In the genomic region with DNA sequence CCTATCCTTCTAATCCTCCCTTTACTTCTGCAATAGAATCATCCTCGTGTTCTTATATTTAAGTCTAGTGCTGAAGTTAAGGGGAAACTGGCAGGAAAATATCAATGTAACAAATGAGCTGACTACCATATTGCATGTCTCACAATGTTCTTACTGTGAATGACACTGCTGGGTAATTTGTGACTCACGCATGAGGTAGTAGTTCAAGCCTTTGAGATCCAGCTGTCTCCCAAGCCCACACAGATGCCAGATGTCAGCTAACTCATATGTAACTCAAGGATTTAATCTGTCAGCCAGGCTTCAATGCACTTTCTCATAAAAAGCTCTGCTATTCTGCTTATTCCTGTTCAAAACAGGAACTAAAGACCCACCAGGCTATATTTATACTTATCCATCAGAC, we compare ENCODE assay signal across 19 mouse cellular contexts.
DNase-seq lines count a peak whose midpoint lies in the region; ATAC-seq and TF ChIP-seq lines count a peak whose summit lies in the region.
"Had no signal": no experiment of that assay in that cellular context is flagged by ENCODE, and none has a peak within 500 bp of the region (broad histone marks: within the 10 kb centered on the region; RNA-seq: fewer than 3 reads in every experiment).

No protein-coding gene starts in this region.

- no peak for TF ChIP-seq CTCF in forebrain, postnatal 0 days (IDR thresholded peaks at IDR 0.05; ENCODE audit: low read depth)
- no peak for TF ChIP-seq CTCF in midbrain, postnatal 0 days (IDR thresholded peaks at IDR 0.05)
- TF ChIP-seq CTCF in C2C12 (IDR thresholded peaks at IDR 0.05; ENCODE audit: control insufficient read depth, insufficient read depth, insufficient read length), result no peak

- no peak overlapping the region for H3K4me3 ChIP-seq in forebrain, postnatal 0 days (ENCODE audit: low read depth, low read length)
- no peak overlapping the region for H3K4me3 ChIP-seq in forebrain, embryonic 12.5 days (replicated peaks)
- no peak overlapping the region for H3K4me3 ChIP-seq in midbrain, postnatal 0 days (ENCODE audit: low read depth, low read length)
- no peak overlapping the region for H3K4me3 ChIP-seq in midbrain, embryonic 11.5 days (ENCODE audit: low read depth, low read length)
- H3K4me3 ChIP-seq in C2C12 (ENCODE audit: insufficient read depth, poor library complexity, severe bottlenecking), result no peak overlapping the region
- H3K4me3 ChIP-seq: embryonic facial prominence, embryonic 13.5 days; heart, embryonic 13.5 days; hindbrain, embryonic 15.5 days had no signal

- no peaks in the 10 kb centered on the region for H3K9me3 ChIP-seq in forebrain, postnatal 0 days (ENCODE audit: low read length)
- no peaks in the 10 kb centered on the region for H3K9me3 ChIP-seq in forebrain, embryonic 12.5 days
- H3K9me3 ChIP-seq in midbrain, postnatal 0 days (ENCODE audit: low read length), result no peaks in the 10 kb centered on the region
- H3K9me3 ChIP-seq in midbrain, embryonic 11.5 days (ENCODE audit: control insufficient read depth, low read length), result no peaks in the 10 kb centered on the region
- H3K9me3 ChIP-seq: embryonic facial prominence, embryonic 13.5 days; heart, embryonic 13.5 days; hindbrain, embryonic 15.5 days had no signal

- DNase-seq in forebrain, postnatal 0 days, result peak; percentile 8
- DNase-seq in midbrain, postnatal 0 days (ENCODE audit: low spot score), result peak; percentile 3
- DNase-seq in midbrain, embryonic 11.5 days (ENCODE audit: low spot score, missing footprints), result no peak
- no peak for DNase-seq in thymus, postnatal 14 days
- DNase-seq in kidney, adult 18-20 months, result no peak
- DNase-seq: adrenal gland, adult 8-10 months; adrenal gland, postnatal 36 days; cerebellum, adult 11-12 months; cerebellum, adult 9-10 months; cerebellum, postnatal 25 days; gastrocnemius, postnatal 36 days; heart, adult 11 months; heart, postnatal 36 days had no signal

- no peaks in the 10 kb centered on the region for H3K4me1 ChIP-seq in forebrain, postnatal 0 days (ENCODE audit: insufficient read depth)
- H3K4me1 ChIP-seq in forebrain, embryonic 12.5 days, result no peaks in the 10 kb centered on the region
- H3K4me1 ChIP-seq in midbrain, postnatal 0 days (ENCODE audit: insufficient read depth, low read length), result no peaks in the 10 kb centered on the region
- no peaks in the 10 kb centered on the region for H3K4me1 ChIP-seq in midbrain, embryonic 11.5 days (ENCODE audit: control insufficient read depth, insufficient read depth, low read length)
- H3K4me1 ChIP-seq: embryonic facial prominence, embryonic 13.5 days; heart, embryonic 13.5 days; hindbrain, embryonic 15.5 days had no signal

- H3K4me2 ChIP-seq in forebrain, postnatal 0 days (ENCODE audit: low read depth), result no peak overlapping the region
- no peak overlapping the region for H3K4me2 ChIP-seq in forebrain, embryonic 12.5 days
- H3K4me2 ChIP-seq in midbrain, postnatal 0 days (ENCODE audit: low read depth, low read length, poor library complexity, severe bottlenecking), result no peak overlapping the region
- H3K4me2 ChIP-seq in midbrain, embryonic 11.5 days, result no peak overlapping the region
- H3K4me2 ChIP-seq: embryonic facial prominence, embryonic 13.5 days; heart, embryonic 13.5 days; hindbrain, embryonic 15.5 days had no signal

- no peaks in the 10 kb centered on the region for H3K79me2 ChIP-seq in C2C12 (ENCODE audit: control insufficient read depth, insufficient read depth)

- no peak overlapping the region for H3ac ChIP-seq in C2C12 (ENCODE audit: control insufficient read depth, insufficient read length, low read depth)

- H3K36me3 ChIP-seq in forebrain, postnatal 0 days (ENCODE audit: insufficient read depth), result no peaks in the 10 kb centered on the region
- no peaks in the 10 kb centered on the region for H3K36me3 ChIP-seq in forebrain, embryonic 12.5 days (replicated peaks)
- H3K36me3 ChIP-seq in midbrain, postnatal 0 days (ENCODE audit: insufficient read depth, low read length), result no peaks in the 10 kb centered on the region
- H3K36me3 ChIP-seq in midbrain, embryonic 11.5 days (ENCODE audit: control insufficient read depth, insufficient read depth, low read length), result no peaks in the 10 kb centered on the region
- no peaks in the 10 kb centered on the region for H3K36me3 ChIP-seq in C2C12 (ENCODE audit: control insufficient read depth, insufficient read depth)
- H3K36me3 ChIP-seq: embryonic facial prominence, embryonic 13.5 days; heart, embryonic 13.5 days; hindbrain, embryonic 15.5 days had no signal

- no peak overlapping the region for H3K9ac ChIP-seq in forebrain, postnatal 0 days
- H3K9ac ChIP-seq in forebrain, embryonic 12.5 days, result no peak overlapping the region
- H3K9ac ChIP-seq in midbrain, postnatal 0 days (replicated peaks; ENCODE audit: low read length, poor library complexity, severe bottlenecking), result no peak overlapping the region
- no peak overlapping the region for H3K9ac ChIP-seq in midbrain, embryonic 11.5 days (ENCODE audit: low read length)
- H3K9ac ChIP-seq: embryonic facial prominence, embryonic 13.5 days; heart, embryonic 13.5 days; hindbrain, embryonic 15.5 days had no signal

- peak; percentile 75 for ATAC-seq in forebrain, postnatal 0 days
- no peak for ATAC-seq in forebrain, embryonic 12.5 days (ENCODE audit: low FRiP score)
- ATAC-seq in midbrain, postnatal 0 days (ENCODE audit: low FRiP score), result no peak
- ATAC-seq in midbrain, embryonic 11.5 days (ENCODE audit: low FRiP score), result no peak
- ATAC-seq: forebrain, embryonic 14.5 days had no signal

- WGBS in forebrain, postnatal 0 days, result 82% methylated on average over 2 of the region's 2 CpGs
- WGBS in forebrain, embryonic 12.5 days, result 88% methylated on average over 2 of the region's 2 CpGs
- 81% methylated on average over 2 of the region's 2 CpGs for WGBS in midbrain, postnatal 0 days
- 78% methylated on average over 2 of the region's 2 CpGs for WGBS in midbrain, embryonic 11.5 days

- no peaks in the 10 kb centered on the region for H3K79me3 ChIP-seq in C2C12 (ENCODE audit: low read depth)

- no peaks in the 10 kb centered on the region for H3K27me3 ChIP-seq in forebrain, postnatal 0 days (ENCODE audit: insufficient read depth, low read length)
- H3K27me3 ChIP-seq in forebrain, embryonic 12.5 days, result no peaks in the 10 kb centered on the region
- no peaks in the 10 kb centered on the region for H3K27me3 ChIP-seq in midbrain, postnatal 0 days (ENCODE audit: insufficient read depth, low read length)
- no peaks in the 10 kb centered on the region for H3K27me3 ChIP-seq in midbrain, embryonic 11.5 days (ENCODE audit: control insufficient read depth, insufficient read depth, low read length)
- H3K27me3 ChIP-seq in C2C12 (ENCODE audit: control insufficient read depth, insufficient read depth, insufficient read length), result no peaks in the 10 kb centered on the region
- H3K27me3 ChIP-seq: embryonic facial prominence, embryonic 13.5 days; heart, embryonic 13.5 days; hindbrain, embryonic 15.5 days had no signal

- no peak overlapping the region for H3K27ac ChIP-seq in forebrain, postnatal 0 days (ENCODE audit: low read depth, low read length)
- H3K27ac ChIP-seq in forebrain, embryonic 12.5 days, result no peak overlapping the region
- H3K27ac ChIP-seq in midbrain, postnatal 0 days (ENCODE audit: low read depth, low read length), result no peak overlapping the region
- H3K27ac ChIP-seq in midbrain, embryonic 11.5 days (ENCODE audit: low read depth, low read length), result no peak overlapping the region
- H3K27ac ChIP-seq: embryonic facial prominence, embryonic 13.5 days; heart, embryonic 13.5 days; hindbrain, embryonic 15.5 days had no signal

TF ChIP-seq in C2C12, 6 proteins besides CTCF, POLR2A, EP300 and RAD21:
- TF ChIP-seq MYOG (IDR thresholded peaks at IDR 0.05; ENCODE audit: control insufficient read depth, extremely low read depth, insufficient read length), result no peak
- peak; percentile 31 for TF ChIP-seq MYOD1 (IDR thresholded peaks at IDR 0.05; ENCODE audit: control insufficient read depth, insufficient read length, low read depth)

Comparison
In these comparisons a context has a peak if more than half of its experiments do, and no peak if none do; other contexts are left out.
1. DNase-seq: peak in forebrain, postnatal 0 days (single experiment) and midbrain, postnatal 0 days (single experiment); none in midbrain, embryonic 11.5 days (single experiment), thymus, postnatal 14 days (single experiment) and kidney, adult 18-20 months (single experiment).